Comparison of ENCODE assay signal across 8 mouse cellular contexts in the genomic region with DNA sequence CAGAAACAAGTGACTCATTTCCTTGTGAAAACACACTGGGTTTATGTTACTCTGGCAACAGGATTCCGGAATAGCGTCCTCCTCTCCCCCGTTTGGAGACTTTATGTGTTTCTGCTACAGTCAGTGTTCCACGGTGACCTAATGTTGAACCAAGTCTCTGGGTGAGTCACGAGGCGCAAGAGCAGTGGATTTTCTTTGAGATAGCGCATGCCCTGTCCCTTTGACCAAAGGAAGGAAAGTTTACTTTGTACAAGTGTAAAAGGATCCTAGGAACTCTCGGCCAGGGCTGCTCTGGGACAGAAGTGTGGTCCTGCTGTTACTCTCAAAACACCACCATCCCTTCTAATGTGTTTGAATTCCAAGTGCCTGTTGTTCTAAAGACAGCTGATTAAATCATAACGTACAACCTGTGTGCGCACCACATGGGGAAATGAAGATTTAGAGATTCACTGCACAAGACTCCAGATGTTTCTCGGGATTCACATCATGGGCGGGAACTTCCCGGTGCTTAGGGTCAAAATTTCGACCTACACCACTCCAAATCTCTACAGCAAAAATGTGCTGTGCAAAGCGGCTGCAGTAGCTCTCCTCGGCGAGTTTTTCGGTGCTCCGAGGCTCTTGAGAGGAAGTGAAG.
DNase-seq lines count a peak whose midpoint lies in the region; ATAC-seq and TF ChIP-seq lines count a peak whose summit lies in the region.

No protein-coding gene starts in this region.

- peak; percentile 39 for ATAC-seq in embryonic facial prominence, embryonic 11.5 days (replicated peaks; ENCODE audit: insufficient number of reproducible peaks, low FRiP score, low TSS enrichment, low read depth)
- ATAC-seq in heart, embryonic 12.5 days (ENCODE audit: insufficient number of reproducible peaks, low FRiP score), result peak; percentile 82
- peak; percentile 96 for ATAC-seq in lung, postnatal 0 days

- no peaks in the 10 kb centered on the region for H3K4me1 ChIP-seq in embryonic facial prominence, embryonic 11.5 days (ENCODE audit: control insufficient read depth, insufficient read depth, low read length)
- peaks cover 30% of the 10 kb centered on the region for H3K4me1 ChIP-seq in heart, embryonic 12.5 days (replicated peaks)
- peaks cover 4% of the 10 kb centered on the region; the same call in 1 of the 2 replicates for H3K4me1 ChIP-seq in lung, postnatal 0 days (ENCODE audit: insufficient read depth, low read depth, low read length)

- no peaks in the 10 kb centered on the region for H3K36me3 ChIP-seq in embryonic facial prominence, embryonic 11.5 days (replicated peaks; ENCODE audit: control insufficient read depth, insufficient read depth, low read depth, low read length)
- no peaks in the 10 kb centered on the region for H3K36me3 ChIP-seq in heart, embryonic 12.5 days
- no peaks in the 10 kb centered on the region for H3K36me3 ChIP-seq in lung, postnatal 0 days (ENCODE audit: insufficient read depth, low read length)

- 44% methylated on average over 19 of the region's 19 CpGs for WGBS in embryonic facial prominence, embryonic 11.5 days
- WGBS in heart, embryonic 12.5 days, result 28% methylated on average over 19 of the region's 19 CpGs
- 2% methylated on average over 19 of the region's 19 CpGs for WGBS in lung, postnatal 0 days

- TF ChIP-seq CTCF in lung, postnatal 0 days (IDR thresholded peaks at IDR 0.05), result peak; percentile 12

- H3K4me3 ChIP-seq in embryonic facial prominence, embryonic 11.5 days (ENCODE audit: low read depth, low read length), result no peak overlapping the region
- H3K4me3 ChIP-seq in heart, embryonic 12.5 days, result 0 out of 2 replicates have a peak overlapping the region, but pooled peaks have one; percentile 4
- H3K4me3 ChIP-seq in lung, postnatal 0 days (ENCODE audit: low read depth, low read length), result peak overlapping the region; percentile 24

- peak overlapping the region; percentile 41; the same call in 1 of the 2 replicates for H3K27ac ChIP-seq in embryonic facial prominence, embryonic 11.5 days (replicated peaks; ENCODE audit: low read depth, low read length)
- peak overlapping the region; percentile 73 for H3K27ac ChIP-seq in heart, embryonic 12.5 days (ENCODE audit: poor library complexity, severe bottlenecking)
- peak overlapping the region; percentile 47 for H3K27ac ChIP-seq in lung, postnatal 0 days (ENCODE audit: low read length)

- no peak overlapping the region for H3K9ac ChIP-seq in embryonic facial prominence, embryonic 11.5 days (replicated peaks; ENCODE audit: low read length)
- H3K9ac ChIP-seq in heart, embryonic 12.5 days, result 0 out of 2 replicates have a peak overlapping the region, but pooled peaks have one; percentile 5
- H3K9ac ChIP-seq in lung, postnatal 0 days (replicated peaks; ENCODE audit: low read depth), result peak overlapping the region; percentile 19; the same call in 1 of the 2 replicates

- intact Hi-C loops in left cerebral cortex, postnatal 4 days (cut with DNase I), result no loop called here

- H3K4me2 ChIP-seq in embryonic facial prominence, embryonic 11.5 days (ENCODE audit: low read depth, low read length), result no peak overlapping the region
- peak overlapping the region; percentile 51 for H3K4me2 ChIP-seq in heart, embryonic 12.5 days
- peak overlapping the region; percentile 55 for H3K4me2 ChIP-seq in lung, postnatal 0 days (replicated peaks; ENCODE audit: low read depth, low read length)

- DNase-seq in left cerebral cortex, adult 11 months (ENCODE audit: low spot score), result peak; percentile 2
- DNase-seq in left cerebral cortex, postnatal 4 days, result no peak
- DNase-seq in embryonic facial prominence, embryonic 11.5 days (ENCODE audit: low spot score), result peak; percentile 67
- peak; percentile 54 to 71 for DNase-seq in kidney, postnatal 4 days
- DNase-seq in lung, postnatal 0 days (ENCODE audit: low spot score), result peak; percentile 97
- peak; percentile 9 for DNase-seq in telencephalon, adult 2 months (ENCODE audit: low read depth, low spot score)
- no peak for DNase-seq in cerebellum, adult 11-12 months

- peak; percentile 74 for TF ChIP-seq EP300 in lung, postnatal 0 days (IDR thresholded peaks at IDR 0.05)

- no peaks in the 10 kb centered on the region for H3K9me3 ChIP-seq in embryonic facial prominence, embryonic 11.5 days (replicated peaks; ENCODE audit: control insufficient read depth, low read length)
- no peaks in the 10 kb centered on the region for H3K9me3 ChIP-seq in heart, embryonic 12.5 days (replicated peaks)
- H3K9me3 ChIP-seq in lung, postnatal 0 days (ENCODE audit: low read length), result no peaks in the 10 kb centered on the region

- no peaks in the 10 kb centered on the region for H3K27me3 ChIP-seq in embryonic facial prominence, embryonic 11.5 days (ENCODE audit: control insufficient read depth, insufficient read depth, low read length)
- H3K27me3 ChIP-seq in heart, embryonic 12.5 days (replicated peaks), result no peaks in the 10 kb centered on the region
- no peaks in the 10 kb centered on the region for H3K27me3 ChIP-seq in lung, postnatal 0 days (replicated peaks; ENCODE audit: insufficient read depth, low read length)

Comparison
In these comparisons a context has a peak if more than half of its experiments do, and no peak if none do; other contexts are left out.
1. DNase-seq: peak in left cerebral cortex, adult 11 months (single experiment), embryonic facial prominence, embryonic 11.5 days (single experiment), kidney, postnatal 4 days (2 of 2), lung, postnatal 0 days (single experiment) and telencephalon, adult 2 months (single experiment); none in left cerebral cortex, postnatal 4 days (single experiment) and cerebellum, adult 11-12 months (single experiment).
2. ATAC-seq: peak in every context shown above with its lines; median percentile 96 in lung, postnatal 0 days; 82 in heart, embryonic 12.5 days; 39 in embryonic facial prominence, embryonic 11.5 days.
3. Peak in every context shown above with its lines, with median percentiles within 50 percentile points of each other: H3K27ac ChIP-seq.